Mouse (Mus musculus): Measurements from ENCODE around the gene Zswim9. TPM values are rescaled to one million over a fixed set of nuclear protein-coding genes. Genes with fewer than 3 reads are reported as not detected.

The Zswim9 gene
- 10 to 100 TPM; 15.7 to 16.5 TPM for total RNA-seq (2021)
- long read RNA-seq, experiment 1, full-length matches to known transcripts, result 2 of 17 reads
- long read RNA-seq, experiment 1, partial matches to known transcripts, result 5 of 17 reads
- long read RNA-seq, experiment 1, other reads (novel, unspliced or antisense), result 10 of 17 reads
- long read RNA-seq, experiment 2, partial matches to known transcripts, result 5 of 17 reads
- long read RNA-seq, experiment 2, other reads (novel, unspliced or antisense), result 10 of 17 reads

DNA sequence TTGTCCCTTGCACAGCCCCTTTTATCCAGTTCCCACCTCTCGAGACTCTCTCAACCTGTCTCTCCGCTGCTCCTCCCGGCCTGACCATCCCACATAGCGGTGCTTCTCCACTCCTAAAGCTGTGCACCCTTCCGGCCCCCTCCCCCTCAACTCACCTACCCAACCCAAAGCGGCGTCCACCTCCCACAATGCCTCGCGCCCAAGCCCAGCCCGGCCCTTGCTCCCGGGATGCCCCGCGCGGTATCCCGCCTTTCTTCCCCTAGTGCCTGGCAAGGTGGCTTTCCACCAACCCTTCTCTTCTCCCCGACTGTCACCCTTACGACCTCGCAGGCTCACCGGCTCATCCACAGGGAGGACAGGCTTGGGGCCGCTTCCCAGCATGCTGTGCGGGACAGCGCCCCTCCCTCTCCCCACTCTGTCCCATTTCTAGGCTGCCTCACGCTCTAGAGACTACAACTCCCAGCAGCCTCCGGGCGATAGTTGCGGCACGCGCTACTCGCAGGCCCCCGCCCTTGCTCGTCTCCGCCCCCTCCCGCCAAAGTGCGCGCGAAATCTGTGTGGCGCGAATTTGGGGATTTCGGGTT is at the start of gene Zswim9:
Gene Zswim9 (minus strand): TSS at position 414 of the 584 bp plus-strand sequence.
- Histone ChIP-seq H3K27ac (peak within 1 kb of the TSS; percentile 93), H3K4me3 (peak within 1 kb of the TSS; percentile 78)
- DNase-seq (ENCODE audit: extremely low spot score in 1 of 2, low spot score in 2 of 2), result peak; percentile 91 to 92
- TF ChIP-seq CTCF (IDR thresholded peaks at IDR 0.05), result no peak; the same call in 1 of the 2 replicates
- intact Hi-C loops (cut with DNase I), result loop anchor here (5.0 to 10.0 kb wide), 3 partner anchors 221 to 796 kb away; partner anchors contain the start of gene Zscan22

DNA sequence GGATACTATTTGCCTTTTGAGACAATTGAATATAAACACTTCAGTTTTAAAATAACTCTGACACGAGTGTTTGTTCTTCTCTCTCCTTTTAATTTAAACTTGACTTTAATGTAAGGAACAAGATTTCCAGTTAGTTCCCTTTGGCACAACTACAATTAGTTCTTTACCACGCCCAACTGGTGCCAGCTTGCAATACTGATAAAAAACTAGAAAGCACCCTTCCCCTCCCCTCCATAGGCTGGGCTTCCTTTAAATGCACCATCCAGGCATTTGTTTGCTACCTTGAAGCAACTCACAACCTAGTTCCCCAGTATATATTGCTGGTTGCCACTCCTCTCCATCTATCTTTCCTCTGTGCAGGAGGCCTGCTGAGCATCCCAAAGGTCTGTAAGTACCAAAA is 45.8 kb upstream of the Zswim9 start, which contains the start of gene Pla2g4c:
Gene Pla2g4c (plus strand): TSS at position 340 of the 400 bp plus-strand sequence.
- Histone ChIP-seq H3K27ac (no peak within 1 kb of the TSS), H3K4me3 (no peak within 1 kb of the TSS)
- no peak for DNase-seq (ENCODE audit: extremely low spot score in 1 of 2, low spot score in 2 of 2)
- intact Hi-C loops (cut with DNase I), result no loop called here
- TF ChIP-seq CTCF (IDR thresholded peaks at IDR 0.05), result no peak

DNA sequence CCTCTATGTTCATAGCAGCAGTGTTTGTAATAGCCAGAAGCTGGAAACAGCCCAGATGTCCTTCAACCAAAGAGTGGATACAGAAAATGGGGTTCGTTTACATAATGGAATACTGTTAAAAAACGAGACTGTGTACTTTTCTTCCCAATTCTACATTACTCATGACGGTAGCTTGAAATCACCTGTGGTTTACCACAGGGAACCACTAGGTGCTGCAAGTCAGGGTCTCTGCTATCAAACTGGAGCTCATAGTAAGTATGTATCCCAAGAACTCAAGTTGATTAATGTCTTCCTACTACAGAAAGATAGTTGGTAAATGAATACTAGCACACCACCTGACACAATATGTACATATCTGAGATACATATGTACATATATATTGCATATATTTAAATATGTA is 42.9 kb upstream of the Zswim9 start:
- intact Hi-C loops (cut with DNase I), result no loop called here
- no peak for TF ChIP-seq CTCF (IDR thresholded peaks at IDR 0.05)
- Histone ChIP-seq H3K4me3 (no peak overlapping the region), H3K27ac (no peak overlapping the region)
- no peak for DNase-seq (ENCODE audit: extremely low spot score in 1 of 2, low spot score in 2 of 2)

DNA sequence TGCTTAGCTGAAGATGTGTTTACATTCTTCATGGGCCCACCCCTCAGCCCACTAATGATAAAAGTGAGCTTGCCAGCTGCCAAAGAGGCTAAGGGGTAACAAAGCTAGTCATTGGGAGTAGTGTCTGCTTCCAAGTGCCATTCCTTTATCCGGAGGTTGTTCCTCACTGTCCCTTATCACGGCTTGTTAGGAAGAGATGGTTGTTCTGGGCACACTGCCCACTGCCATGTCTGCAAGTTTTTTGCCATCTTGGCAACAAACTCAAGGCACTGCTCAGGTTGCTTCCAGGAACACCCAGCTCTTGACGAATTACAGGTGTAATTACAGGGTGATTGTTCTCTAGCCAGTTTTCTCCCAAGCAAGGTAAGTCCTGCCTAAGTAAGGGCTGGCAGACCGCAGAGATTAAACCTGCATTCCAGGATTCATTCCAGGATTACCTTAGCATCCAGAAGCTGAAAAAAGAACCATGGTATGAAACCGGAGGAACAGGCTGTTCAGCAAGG is 35.6 kb upstream of the Zswim9 start:
- Histone ChIP-seq H3K4me3 (no peak overlapping the region), H3K27ac (no peak overlapping the region)
- intact Hi-C loops (cut with DNase I), result no loop called here
- TF ChIP-seq CTCF (IDR thresholded peaks at IDR 0.05), result no peak
- no peak for DNase-seq (ENCODE audit: extremely low spot score in 1 of 2, low spot score in 2 of 2)

DNA sequence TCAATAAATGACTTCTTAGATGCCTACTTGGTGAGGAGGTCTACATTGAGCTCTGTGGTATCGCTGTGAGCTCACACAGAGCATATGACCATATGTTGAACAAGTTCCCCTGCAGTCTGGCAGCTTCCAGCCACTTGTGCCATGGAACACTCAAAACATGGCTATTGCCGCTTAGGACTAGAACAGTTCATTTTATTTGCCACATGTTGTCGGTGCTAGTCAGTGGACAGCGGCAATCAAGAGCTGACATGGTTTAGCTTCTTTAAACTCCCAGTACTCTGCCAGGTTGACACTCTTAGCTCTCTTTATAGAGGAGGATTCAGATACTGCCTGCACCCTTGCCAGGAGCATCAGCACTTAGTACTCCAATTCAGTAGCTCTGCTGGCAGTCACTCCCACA is 32.9 kb upstream of the Zswim9 start:
- DNase-seq (ENCODE audit: extremely low spot score in 1 of 2, low spot score in 2 of 2), result no peak
- no peak for TF ChIP-seq CTCF (IDR thresholded peaks at IDR 0.05)

DNA sequence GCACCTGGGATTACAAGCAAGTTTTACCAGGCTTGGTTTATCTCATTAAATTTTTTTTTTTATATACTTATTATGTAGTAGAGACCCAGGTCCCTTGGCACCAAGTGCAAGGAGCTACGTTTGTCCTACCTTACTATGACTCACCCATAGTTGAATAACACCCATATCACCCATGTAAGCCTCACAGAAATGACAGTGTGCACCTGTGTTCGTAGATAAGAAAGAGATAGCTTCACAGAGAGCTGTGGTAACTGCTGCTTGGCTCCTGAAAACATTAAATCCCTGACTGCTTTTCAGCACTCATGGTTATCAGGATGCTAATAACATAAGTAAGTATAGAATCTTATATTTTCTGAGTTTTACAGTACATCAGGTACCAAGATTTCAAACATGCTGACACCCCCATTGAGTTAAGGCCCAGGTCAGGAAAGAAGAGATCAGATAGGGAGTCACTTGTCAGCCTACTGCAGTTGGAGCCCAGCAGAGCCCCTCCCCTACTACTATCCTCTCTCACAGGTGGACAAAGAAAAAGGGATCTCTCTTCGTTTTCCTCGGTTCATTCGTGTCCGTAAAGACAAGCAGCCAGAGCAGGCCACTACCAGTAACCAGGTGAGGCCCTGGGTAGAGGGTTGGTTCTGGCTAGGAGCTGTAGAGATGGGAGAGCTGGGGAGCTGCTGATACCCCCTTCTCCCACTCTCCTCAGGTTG is 32.1 kb upstream of the Zswim9 start:
- DNase-seq (ENCODE audit: extremely low spot score in 1 of 2, low spot score in 2 of 2), result no peak
- no peak overlapping the region for H3K27ac ChIP-seq
- TF ChIP-seq CTCF (IDR thresholded peaks at IDR 0.05), result no peak
- intact Hi-C loops (cut with DNase I), result no loop called here
- no peak overlapping the region for H3K4me3 ChIP-seq

More for the DNA sequence above, 32.9 kb upstream of the Zswim9 start:
- H3K4me3 ChIP-seq, result no peak overlapping the region
- H3K27ac ChIP-seq, result no peak overlapping the region
- intact Hi-C loops (cut with DNase I), result no loop called here

DNA sequence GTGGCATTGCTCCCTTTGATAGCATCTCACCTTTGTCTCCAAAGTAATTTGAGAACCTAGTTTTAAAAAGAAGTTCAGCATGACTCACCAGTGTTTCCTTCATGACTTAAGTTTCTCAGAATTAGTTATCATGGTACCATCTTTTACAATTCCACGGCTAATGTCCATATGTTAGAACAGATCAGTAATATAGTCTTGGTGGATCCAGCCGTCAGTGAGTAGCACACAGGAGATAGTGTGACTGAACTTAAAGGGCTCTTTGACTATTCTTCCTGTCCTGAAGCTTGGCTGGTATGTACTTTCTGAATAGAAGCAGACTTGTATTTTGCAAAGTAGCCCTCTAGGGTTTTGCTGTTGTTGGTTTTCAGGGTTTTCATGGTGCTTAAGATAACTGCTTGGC is 30.9 kb upstream of the Zswim9 start:
- DNase-seq (ENCODE audit: extremely low spot score in 1 of 2, low spot score in 2 of 2), result no peak
- Histone ChIP-seq H3K27ac (no peak overlapping the region), H3K4me3 (no peak overlapping the region)
- intact Hi-C loops (cut with DNase I), result no loop called here
- no peak for TF ChIP-seq CTCF (IDR thresholded peaks at IDR 0.05)

DNA sequence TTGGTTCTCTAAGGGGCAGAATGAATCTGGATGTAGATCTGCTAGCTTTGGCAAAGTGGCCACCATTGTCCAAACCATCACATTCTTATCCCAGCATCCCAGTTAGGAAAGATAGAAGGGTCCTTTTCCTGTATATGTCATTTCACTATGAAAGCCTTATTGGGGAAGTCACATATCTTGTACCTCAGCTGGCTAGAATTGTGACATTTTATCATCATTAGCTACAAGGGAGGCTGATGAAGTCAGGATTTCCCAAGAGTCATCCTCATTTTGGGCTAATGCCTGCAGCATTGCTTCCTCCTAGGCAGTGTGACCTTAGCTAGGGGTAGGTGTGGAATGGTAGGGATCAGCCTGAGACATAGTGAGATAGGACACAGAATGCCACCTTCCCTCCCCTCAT is 24.9 kb upstream of the Zswim9 start:
- H3K27ac ChIP-seq, result no peak overlapping the region
- no peak overlapping the region for H3K4me3 ChIP-seq
- no peak for TF ChIP-seq CTCF (IDR thresholded peaks at IDR 0.05)
- no peak for DNase-seq (ENCODE audit: extremely low spot score in 1 of 2, low spot score in 2 of 2)
- intact Hi-C loops (cut with DNase I), result no loop called here

DNA sequence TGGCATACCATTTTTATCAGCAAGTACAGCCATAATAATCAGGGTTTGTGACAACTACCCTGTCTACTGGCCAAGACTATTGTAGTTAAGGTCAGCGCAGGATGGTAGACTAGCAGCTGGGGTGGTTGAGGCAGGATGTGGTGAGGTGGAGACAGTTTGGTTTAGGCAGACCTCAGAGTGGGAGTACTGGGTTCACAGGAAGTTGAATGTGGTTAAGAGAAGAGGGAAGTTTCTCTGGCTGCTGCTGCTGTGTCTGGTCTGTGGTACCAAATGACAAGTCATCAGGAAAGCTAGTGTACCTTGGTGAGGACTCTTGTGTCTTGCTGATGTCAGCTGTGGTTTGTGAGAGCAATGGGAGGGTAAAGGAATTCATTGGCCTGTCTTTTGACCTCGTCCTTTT is 24.3 kb upstream of the Zswim9 start:
- intact Hi-C loops (cut with DNase I), result no loop called here
- DNase-seq (ENCODE audit: extremely low spot score in 1 of 2, low spot score in 2 of 2), result no peak
- no peak overlapping the region for H3K4me3 ChIP-seq
- no peak overlapping the region for H3K27ac ChIP-seq
- no peak for TF ChIP-seq CTCF (IDR thresholded peaks at IDR 0.05)

DNA sequence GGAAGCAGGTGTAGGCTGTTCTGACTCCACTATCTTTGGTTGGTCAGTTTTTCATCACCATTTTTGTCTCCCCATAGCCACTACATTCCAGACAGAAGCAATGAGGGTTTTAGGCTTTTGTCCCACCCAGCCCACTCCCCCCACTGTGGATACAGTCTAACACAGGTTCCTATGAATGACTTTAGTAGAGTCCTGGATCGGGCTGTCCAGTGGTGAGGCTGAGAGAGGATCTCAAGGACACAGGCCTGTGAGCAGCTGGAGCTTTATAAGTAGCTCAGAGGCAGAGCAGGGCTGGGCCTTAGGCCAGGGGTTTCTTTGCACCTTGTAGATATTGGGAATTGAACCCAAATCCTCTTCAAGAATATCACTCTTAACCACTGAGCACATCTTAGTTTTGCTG is 23.1 kb upstream of the Zswim9 start:
- no peak for DNase-seq (ENCODE audit: extremely low spot score in 1 of 2, low spot score in 2 of 2)
- Histone ChIP-seq H3K4me3 (no peak overlapping the region), H3K27ac (no peak overlapping the region)
- intact Hi-C loops (cut with DNase I), result no loop called here
- no peak for TF ChIP-seq CTCF (IDR thresholded peaks at IDR 0.05)

DNA sequence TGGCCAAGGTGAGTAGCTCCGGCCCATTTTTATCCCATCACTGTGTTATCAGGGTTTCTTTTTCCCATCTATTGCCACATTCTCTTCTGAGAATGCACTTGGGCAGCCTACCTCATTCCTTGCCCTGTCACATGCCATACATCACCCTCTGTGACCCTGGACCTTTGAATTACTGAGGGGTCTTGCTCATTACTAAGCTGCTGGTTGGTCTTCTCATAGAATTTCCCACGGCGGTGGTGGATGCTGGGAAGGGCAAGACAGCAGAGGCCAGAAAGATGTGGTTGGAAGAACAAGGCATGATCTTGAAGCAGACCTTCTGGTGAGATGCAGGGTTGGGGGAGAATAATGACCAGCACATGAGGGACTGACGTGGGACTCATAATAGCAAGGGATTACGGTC is 20.3 kb upstream of the Zswim9 start:
- intact Hi-C loops (cut with DNase I), result no loop called here
- TF ChIP-seq CTCF (IDR thresholded peaks at IDR 0.05), result no peak
- Histone ChIP-seq H3K4me3 (no peak overlapping the region), H3K27ac (no peak overlapping the region)
- DNase-seq (ENCODE audit: extremely low spot score in 1 of 2, low spot score in 2 of 2), result no peak

DNA sequence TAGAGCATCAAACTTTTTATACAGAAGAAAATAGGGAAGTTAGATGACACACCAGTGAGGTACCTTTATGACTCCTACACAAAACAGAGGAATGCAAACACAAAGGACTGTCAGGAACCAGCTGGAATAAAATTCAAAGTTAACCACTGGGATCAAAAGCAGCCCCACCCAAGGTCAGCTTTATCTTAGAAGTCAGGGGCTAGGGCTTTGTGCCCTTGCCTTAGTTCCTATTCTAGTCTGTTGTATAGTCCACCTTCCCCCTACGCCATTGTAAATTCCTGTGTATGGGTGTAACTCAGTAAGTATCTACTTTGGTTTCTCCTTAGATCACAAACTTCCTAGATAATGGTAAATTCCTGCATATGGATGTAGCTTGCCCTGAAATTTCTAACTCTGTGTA is 19.1 kb upstream of the Zswim9 start:
- intact Hi-C loops (cut with DNase I), result no loop called here
- no peak for TF ChIP-seq CTCF (IDR thresholded peaks at IDR 0.05)
- Histone ChIP-seq H3K4me3 (no peak overlapping the region), H3K27ac (no peak overlapping the region)
- no peak for DNase-seq (ENCODE audit: extremely low spot score in 1 of 2, low spot score in 2 of 2)
